In the genomic region with DNA sequence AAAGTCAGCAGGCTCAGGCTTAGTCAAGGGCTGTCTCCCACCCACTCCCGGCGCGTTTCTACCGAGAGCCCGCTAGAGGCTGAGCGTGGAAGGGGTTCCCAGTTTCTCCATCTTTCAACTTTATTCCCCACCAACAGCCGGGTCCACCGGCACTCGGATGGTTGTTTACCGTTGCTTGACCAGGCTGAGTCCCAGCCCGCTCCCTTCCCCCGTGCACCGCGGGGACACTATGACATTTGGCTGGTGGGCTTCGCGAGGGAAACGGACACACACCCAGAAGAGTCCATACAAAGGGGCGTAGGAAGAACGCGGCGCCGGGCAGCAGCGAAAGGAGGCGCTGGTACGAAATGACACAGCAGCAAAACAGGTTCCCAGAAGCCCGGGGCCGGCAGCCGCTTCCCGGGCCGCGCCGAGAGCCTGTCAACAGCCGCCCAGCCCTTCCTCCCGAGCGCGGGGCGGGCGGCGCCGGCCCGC, we compare ENCODE assay signal across 8 mouse cellular contexts. TPM values are rescaled to one million over a fixed set of nuclear protein-coding genes. Genes with fewer than 3 reads are reported as not detected.
DNase-seq lines count a peak whose midpoint lies in the region; ATAC-seq and TF ChIP-seq lines count a peak whose summit lies in the region.

No protein-coding gene starts in this region.

- H3K27ac ChIP-seq in ES-E14 (ENCODE audit: insufficient read depth, low read depth, low read length, poor library complexity, severe bottlenecking): no peak overlapping the region
- H3K27ac ChIP-seq in bone marrow, adult 2 months (ENCODE audit: control insufficient read depth, insufficient read depth, low read depth, low read length, poor library complexity): peak overlapping the region; percentile 79
- H3K27ac ChIP-seq in embryonic fibroblast, embryonic 13.5 days (ENCODE audit: insufficient read depth, low read length): no peak overlapping the region
- H3K27ac ChIP-seq in left cerebral cortex, adult 2 months: peak overlapping the region; percentile 61

- DNase-seq in ES-E14 (ENCODE audit: low read depth, low spot score) (no peak), adipocyte (ENCODE audit: low spot score) (no peak)
- peak; percentile 20 to 31 for DNase-seq in heart, postnatal 14 days
- peak; percentile 40 to 48 for DNase-seq in left cerebral cortex, adult 2 months (ENCODE audit: extremely low spot score in 1 of 2, low spot score in 2 of 2)
- peak; percentile 49 for DNase-seq in right cerebral cortex, postnatal 25 days

- in situ Hi-C loops in ES-E14 (cut with MboI; ENCODE audit: low sequenced_read_pairs in 2 of 2, unreplicated experiment in 2 of 2): no loop called here

- H3K9ac ChIP-seq in ES-E14 (ENCODE audit: insufficient read depth, low read depth, low read length, poor library complexity, severe bottlenecking): peak overlapping the region; percentile 82

- peaks cover 0 to 4% of the 10 kb centered on the region in 2 experiments; a peak in 1 of 4 replicates for H3K4me1 ChIP-seq in ES-E14 (ENCODE audit: control insufficient read depth in 2 of 2, insufficient read depth in 2 of 2, low read length in 2 of 2, poor library complexity in 1 of 2)
- no peaks in the 10 kb centered on the region for H3K4me1 ChIP-seq in bone marrow, adult 2 months (ENCODE audit: control insufficient read depth, insufficient read depth, low read length)
- no peaks in the 10 kb centered on the region; the same call in 1 of the 2 replicates for H3K4me1 ChIP-seq in embryonic fibroblast, embryonic 13.5 days (ENCODE audit: control insufficient read depth, insufficient read depth, low read length)

- no peak for TF ChIP-seq POLR2A in bone marrow, adult 2 months (IDR thresholded peaks at IDR 0.05; ENCODE audit: borderline replicate concordance, control insufficient read depth, low read depth, low read length)
- no peak for TF ChIP-seq POLR2A in embryonic fibroblast, embryonic 13.5 days (IDR thresholded peaks at IDR 0.05; ENCODE audit: low read depth, low read length)

- H3K4me3 ChIP-seq in ES-E14 (ENCODE audit: insufficient read depth in 1 of 2, low read depth in 1 of 2, low read length in 2 of 2, poor library complexity in 1 of 2, severe bottlenecking in 1 of 2): peak overlapping the region; percentile 82 to 95
- H3K4me3 ChIP-seq in bone marrow, adult 2 months (replicated peaks; ENCODE audit: control insufficient read depth, low read depth, low read length): peak overlapping the region; percentile 69
- peak overlapping the region; percentile 91 for H3K4me3 ChIP-seq in embryonic fibroblast, embryonic 13.5 days (ENCODE audit: insufficient read depth, low read length)
- H3K4me3 ChIP-seq in left cerebral cortex, adult 2 months: peak overlapping the region; percentile 83

- intact Hi-C loops in heart, postnatal 14 days (cut with DNase I): loop anchor here (2.0 to 10.0 kb wide), 5 partner anchors 17 to 455 kb away; partner anchors contain the start of gene Sec31a
- intact Hi-C loops in left cerebral cortex, adult 2 months (cut with DNase I): loop anchor here (1.0 to 2.0 kb wide), 3 partner anchors 18 to 83 kb away; partner anchors contain the start of genes Cops4 and Sec31a

- ATAC-seq in megakaryocyte, adult 5-6 weeks (ENCODE audit: poor library complexity, severe bottlenecking): peak; percentile 38

- TF ChIP-seq CTCF in bone marrow, adult 2 months (IDR thresholded peaks at IDR 0.05; ENCODE audit: control insufficient read depth, insufficient read depth, low read length): no peak
- no peak for TF ChIP-seq CTCF in embryonic fibroblast, embryonic 13.5 days (IDR thresholded peaks at IDR 0.05; ENCODE audit: borderline replicate concordance, insufficient read depth, low read length)
- peak; percentile 17 for TF ChIP-seq CTCF in left cerebral cortex, adult 2 months (IDR thresholded peaks at IDR 0.05)

- no peaks in the 10 kb centered on the region; the same call in 1 of the 2 replicates for H3K9me3 ChIP-seq in ES-E14 (ENCODE audit: control insufficient read depth, insufficient read depth, low read depth, low read length)

- H3K36me3 ChIP-seq in ES-E14 (ENCODE audit: control insufficient read depth, insufficient read depth, low read length, poor library complexity, severe bottlenecking): no peaks in the 10 kb centered on the region

- under 1% methylated on average over 40 of the region's 41 CpGs for WGBS in bone marrow, adult 2 months

TF ChIP-seq in ES-E14, 5 proteins besides CTCF, POLR2A, EP300 and RAD21:
- TF ChIP-seq MAFK (IDR thresholded peaks at IDR 0.05; ENCODE audit: insufficient read depth, low read depth, low read length) (no peak), HCFC1 (IDR thresholded peaks at IDR 0.05; ENCODE audit: borderline replicate concordance, insufficient read depth, low read length) (no peak), ZC3H11A (IDR thresholded peaks at IDR 0.05; ENCODE audit: borderline replicate concordance, low read depth, low read length) (no peak), ZNF384 (IDR thresholded peaks at IDR 0.05; ENCODE audit: low read depth, low read length) (no peak), CHD2 (IDR thresholded peaks at IDR 0.05; ENCODE audit: low read depth, low read length) (no peak)

RNA-seq across cellular contexts. Expression of gene Lin54, which starts 0.6 kb away (rescaled TPM):
- 27.8 and 41.8 TPM in 2 replicates for total RNA-seq in ES-E14 (2012; rRNA removed)
- polyA plus RNA-seq in bone marrow, adult 2 months (2011; ENCODE audit: insufficient read depth, insufficient read length, low replicate concordance, missing spikeins): 6.8 and 12.5 TPM in 2 replicates
- polyA plus RNA-seq in embryonic fibroblast, embryonic 13.5 days (2011; ENCODE audit: insufficient read length, low read depth, missing spikeins): 19.9 and 23.8 TPM in 2 replicates
- 10 to 100 TPM in 1 of 2 experiments, 1 to 10 TPM in 1; 8.4 to 12.8 TPM for total RNA-seq in heart, postnatal 14 days (2021)
- total RNA-seq in left cerebral cortex, adult 2 months (2021): 10 to 100 TPM; 22.0 to 24.2 TPM
- total RNA-seq in megakaryocyte, adult 5-6 weeks (2015): 36.7 and 39.9 TPM in 2 replicates
- 42.2 and 45.1 TPM in 2 replicates for total RNA-seq in megakaryocyte, adult 5-6 weeks (2017)

RNA-seq across cellular contexts. Expression of gene Cops4, which starts 18.2 kb away (rescaled TPM):
- total RNA-seq in ES-E14 (2012; rRNA removed): 71.6 and 101 TPM in 2 replicates
- 26.8 and 45.5 TPM in 2 replicates for polyA plus RNA-seq in bone marrow, adult 2 months (2011; ENCODE audit: insufficient read depth, insufficient read length, low replicate concordance, missing spikeins)
- polyA plus RNA-seq in embryonic fibroblast, embryonic 13.5 days (2011; ENCODE audit: insufficient read length, low read depth, missing spikeins): 93.8 and 115 TPM in 2 replicates
- total RNA-seq in heart, postnatal 14 days (2021): 10 to 100 TPM; 73.4 to 77.0 TPM
- 10 to 100 TPM; 75.3 to 84.8 TPM for total RNA-seq in left cerebral cortex, adult 2 months (2021)
- total RNA-seq in megakaryocyte, adult 5-6 weeks (2015): 45.6 and 56.6 TPM in 2 replicates
- total RNA-seq in megakaryocyte, adult 5-6 weeks (2017): 81.4 and 81.5 TPM in 2 replicates

Comparison
In these comparisons a context has a peak if more than half of its experiments do, and no peak if none do; other contexts are left out.
1. DNase-seq: peak in heart, postnatal 14 days (2 of 2), left cerebral cortex, adult 2 months (2 of 2) and right cerebral cortex, postnatal 25 days (single experiment); none in ES-E14 (single experiment) and adipocyte (single experiment).
2. H3K27ac ChIP-seq: peak in bone marrow, adult 2 months (single experiment) and left cerebral cortex, adult 2 months (single experiment); none in ES-E14 (single experiment) and embryonic fibroblast, embryonic 13.5 days (single experiment).
3. Peak in every context shown above with its lines, with median percentiles within 50 percentile points of each other: H3K4me3 ChIP-seq.